Mouse (Mus musculus): ENCODE data around the gene Eif4e3. TPM values are rescaled to one million over a fixed set of nuclear protein-coding genes. Genes with fewer than 3 reads are reported as not detected.

Eif4e3 gene
- polyA plus RNA-seq, 1 experiment from 2014 or later: 15.1 TPM

DNA sequence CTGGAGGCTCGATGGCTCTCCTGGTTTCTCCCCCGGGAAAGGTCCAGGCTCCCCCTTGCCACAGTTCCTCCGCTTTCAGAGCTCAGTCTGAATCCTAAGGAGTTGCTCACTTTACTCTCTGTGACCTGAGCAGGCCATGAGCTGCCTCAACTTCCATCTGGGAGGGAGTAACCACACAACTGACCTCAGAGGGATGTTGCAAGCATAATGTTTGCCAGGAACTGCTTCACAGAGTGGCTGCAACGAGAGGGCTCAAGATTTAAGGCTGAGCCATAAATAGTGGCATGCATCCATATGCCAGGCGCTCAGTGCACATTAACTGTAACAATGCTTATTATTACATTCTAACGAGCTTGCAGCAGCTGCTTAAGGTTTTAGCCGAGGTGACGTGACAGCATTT, 29.8 kb downstream of the Eif4e3 start:
- DNase-seq (ENCODE audit: low spot score): no peak
- no peak overlapping the region for H3K9ac ChIP-seq (ENCODE audit: low read depth, low read length)
- no peak overlapping the region for H3K27ac ChIP-seq (ENCODE audit: low read depth, low read length)
- no peaks in the 10 kb centered on the region for H3K36me3 ChIP-seq (ENCODE audit: control insufficient read depth, insufficient read depth, low read length)
- H3K4me1 ChIP-seq (replicated peaks; ENCODE audit: control insufficient read depth, insufficient read depth, low read length): 0 out of 2 replicates have a peak, but pooled peaks cover 2% of the 10 kb centered on the region
- WGBS: 79% methylated on average over 8 of the region's 8 CpGs
- no peak for ATAC-seq (ENCODE audit: low FRiP score)
- H3K4me3 ChIP-seq (ENCODE audit: low read depth, low read length): no peak overlapping the region
- no peaks in the 10 kb centered on the region for H3K27me3 ChIP-seq (ENCODE audit: control insufficient read depth, insufficient read depth, low read length)
- H3K9me3 ChIP-seq (ENCODE audit: control insufficient read depth, low read length): no peaks in the 10 kb centered on the region
- no peak overlapping the region for H3K4me2 ChIP-seq (replicated peaks; ENCODE audit: low read depth, low read length)

DNA sequence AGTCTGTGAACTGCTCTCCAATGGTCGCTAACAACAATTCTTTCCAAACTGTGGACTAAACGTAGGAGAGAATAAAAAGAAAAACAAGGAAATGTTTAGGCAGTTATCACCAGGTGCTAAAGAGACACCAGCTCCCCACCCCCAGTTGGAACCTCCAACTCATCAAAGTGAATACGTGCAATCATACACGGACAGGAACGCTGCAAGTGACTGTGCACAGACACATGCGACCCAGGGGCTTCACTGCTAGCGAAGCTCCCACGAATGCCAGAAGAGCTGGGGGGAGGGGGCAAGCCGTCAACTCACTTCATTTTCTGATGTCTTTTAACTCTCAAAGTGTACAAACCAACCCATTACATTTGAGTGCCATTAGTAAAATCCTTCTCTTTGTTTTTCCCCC, 30.4 kb downstream of the Eif4e3 start:
- WGBS: 65% methylated on average over 9 of the region's 9 CpGs

DNA sequence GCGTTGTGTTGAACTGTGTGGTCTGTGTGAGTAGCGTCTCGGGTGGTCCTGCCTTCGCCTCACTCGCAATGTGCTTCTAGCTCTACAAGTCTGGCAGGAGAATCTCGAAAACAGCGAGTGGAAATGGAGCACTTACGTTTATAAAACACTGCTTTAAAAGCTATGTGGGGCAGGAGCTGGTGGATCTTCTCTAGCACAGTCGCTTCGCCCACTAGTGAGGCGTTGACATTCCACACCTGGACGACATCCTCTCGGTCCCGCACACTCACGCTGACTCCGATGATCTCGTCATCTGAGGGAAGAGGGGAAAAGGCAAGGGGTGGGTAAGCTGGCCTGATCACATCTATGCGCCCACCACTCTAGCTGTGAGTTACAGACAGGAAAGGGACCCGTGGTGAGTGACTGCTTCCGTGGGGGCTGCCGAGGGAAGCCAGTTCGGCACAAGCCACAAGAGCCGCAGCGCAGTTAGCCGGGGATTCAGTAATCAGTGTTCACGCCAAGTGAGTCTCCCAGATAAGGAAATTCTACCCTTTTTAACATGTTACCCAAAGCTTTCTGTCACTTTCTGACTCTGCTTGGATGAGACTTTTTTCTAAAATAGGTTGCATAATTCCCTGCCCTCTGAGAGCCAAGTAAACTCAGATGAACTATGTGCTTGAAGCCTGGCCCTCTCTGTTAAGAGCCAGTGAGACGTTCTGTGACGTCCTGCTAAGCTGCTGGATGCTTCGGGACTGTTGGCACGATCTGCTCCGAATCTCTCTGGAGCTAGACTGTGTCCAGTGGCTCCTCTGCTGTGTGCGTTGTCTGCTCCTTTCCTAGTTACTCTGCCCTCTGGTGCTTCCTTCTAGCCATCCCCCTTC, 34.2 kb downstream of the Eif4e3 start:
- H3K27ac ChIP-seq (ENCODE audit: low read depth, low read length): no peak overlapping the region
- 88% methylated on average over 32 of the region's 32 CpGs for WGBS
- H3K4me3 ChIP-seq (ENCODE audit: low read depth, low read length): no peak overlapping the region
- H3K27me3 ChIP-seq (ENCODE audit: control insufficient read depth, insufficient read depth, low read length): no peaks in the 10 kb centered on the region
- no peak overlapping the region for H3K9ac ChIP-seq (ENCODE audit: low read depth, low read length)
- no peak overlapping the region for H3K4me2 ChIP-seq (replicated peaks; ENCODE audit: low read depth, low read length)
- 0 out of 2 replicates have a peak, but pooled peaks cover 2% of the 10 kb centered on the region for H3K4me1 ChIP-seq (replicated peaks; ENCODE audit: control insufficient read depth, insufficient read depth, low read length)
- DNase-seq (ENCODE audit: low spot score) (no peak), ATAC-seq (ENCODE audit: low FRiP score) (no peak)
- no peaks in the 10 kb centered on the region for H3K36me3 ChIP-seq (ENCODE audit: control insufficient read depth, insufficient read depth, low read length)
- H3K9me3 ChIP-seq (ENCODE audit: control insufficient read depth, low read length): no peaks in the 10 kb centered on the region

More for the DNA sequence above, 30.4 kb downstream of the Eif4e3 start:
- H3K36me3 ChIP-seq (ENCODE audit: control insufficient read depth, insufficient read depth, low read length): no peaks in the 10 kb centered on the region
- H3K27me3 ChIP-seq (ENCODE audit: control insufficient read depth, insufficient read depth, low read length): no peaks in the 10 kb centered on the region
- H3K4me1 ChIP-seq (replicated peaks; ENCODE audit: control insufficient read depth, insufficient read depth, low read length): 0 out of 2 replicates have a peak, but pooled peaks cover 2% of the 10 kb centered on the region
- no peaks in the 10 kb centered on the region for H3K9me3 ChIP-seq (ENCODE audit: control insufficient read depth, low read length)
- no peak overlapping the region for H3K4me3 ChIP-seq (ENCODE audit: low read depth, low read length)
- DNase-seq (ENCODE audit: low spot score) (no peak), ATAC-seq (ENCODE audit: low FRiP score) (no peak)
- H3K4me2 ChIP-seq (replicated peaks; ENCODE audit: low read depth, low read length): no peak overlapping the region
- H3K9ac ChIP-seq (ENCODE audit: low read depth, low read length): no peak overlapping the region
- no peak overlapping the region for H3K27ac ChIP-seq (ENCODE audit: low read depth, low read length)

DNA sequence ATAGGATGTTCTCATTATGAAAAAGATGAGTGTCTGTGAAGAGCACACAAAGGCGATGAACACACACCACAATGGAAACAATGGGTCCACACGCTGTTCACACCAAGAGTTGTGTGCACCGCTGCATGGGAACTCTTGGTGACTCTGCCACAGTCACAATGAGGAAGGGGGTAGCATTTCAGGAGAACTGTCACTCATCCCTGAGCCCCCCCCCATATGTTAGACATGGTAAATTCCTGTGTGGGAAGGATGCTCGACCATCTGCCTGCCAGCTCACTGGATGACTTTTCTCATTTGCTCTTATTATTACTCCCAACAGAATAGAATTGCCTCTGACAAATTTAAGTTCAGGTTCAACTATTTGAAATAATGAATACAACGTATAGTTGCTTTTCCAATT, 34.9 kb downstream of the Eif4e3 start:
- H3K4me2 ChIP-seq (replicated peaks; ENCODE audit: low read depth, low read length): no peak overlapping the region
- H3K27ac ChIP-seq (ENCODE audit: low read depth, low read length): no peak overlapping the region
- H3K36me3 ChIP-seq (ENCODE audit: control insufficient read depth, insufficient read depth, low read length): no peaks in the 10 kb centered on the region
- H3K9me3 ChIP-seq (ENCODE audit: control insufficient read depth, low read length): no peaks in the 10 kb centered on the region
- no peak overlapping the region for H3K4me3 ChIP-seq (ENCODE audit: low read depth, low read length)
- WGBS: 74% methylated on average over 5 of the region's 5 CpGs
- no peak for ATAC-seq (ENCODE audit: low FRiP score)
- H3K4me1 ChIP-seq (replicated peaks; ENCODE audit: control insufficient read depth, insufficient read depth, low read length): 0 out of 2 replicates have a peak, but pooled peaks cover 2% of the 10 kb centered on the region
- no peak for DNase-seq (ENCODE audit: low spot score)
- H3K27me3 ChIP-seq (ENCODE audit: control insufficient read depth, insufficient read depth, low read length): no peaks in the 10 kb centered on the region
- H3K9ac ChIP-seq (ENCODE audit: low read depth, low read length): no peak overlapping the region

DNA sequence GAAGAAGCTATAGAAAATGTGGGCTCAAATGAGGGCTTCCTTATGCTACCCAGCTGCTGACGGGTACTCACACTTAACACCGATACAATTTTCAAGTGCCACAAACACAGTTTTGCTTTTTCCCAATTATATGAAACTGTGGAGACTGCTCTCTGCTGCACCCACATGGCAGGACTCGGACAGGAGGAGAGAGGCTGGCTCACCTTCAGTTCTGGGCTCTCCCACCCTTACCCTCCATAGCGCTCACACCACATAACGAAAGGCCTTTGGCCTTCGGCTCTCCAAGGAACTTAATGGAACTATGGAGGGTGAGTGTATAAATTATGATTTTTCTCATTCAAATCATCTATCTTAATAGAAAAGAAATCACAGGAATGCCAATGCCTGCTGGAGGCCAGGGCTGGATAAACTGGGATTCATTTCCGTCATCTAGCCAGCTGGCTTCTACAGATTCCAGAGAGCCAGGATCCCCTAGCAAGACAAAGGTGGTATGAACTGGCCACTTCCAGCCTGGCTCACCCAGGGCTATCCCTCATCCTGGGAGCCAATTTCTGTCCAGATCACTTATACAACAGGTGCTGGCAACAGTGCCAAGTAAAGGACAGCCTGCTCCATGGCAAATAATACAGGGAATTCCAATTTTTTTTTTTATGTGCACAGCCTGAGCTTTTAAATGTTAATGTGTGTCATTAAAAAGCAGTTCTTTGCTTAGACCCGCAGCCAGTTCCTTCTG, 36.7 kb downstream of the Eif4e3 start:
- ATAC-seq (ENCODE audit: low FRiP score): no peak
- no peak overlapping the region for H3K4me3 ChIP-seq (ENCODE audit: low read depth, low read length)
- WGBS: 83% methylated on average over 8 of the region's 8 CpGs

DNA sequence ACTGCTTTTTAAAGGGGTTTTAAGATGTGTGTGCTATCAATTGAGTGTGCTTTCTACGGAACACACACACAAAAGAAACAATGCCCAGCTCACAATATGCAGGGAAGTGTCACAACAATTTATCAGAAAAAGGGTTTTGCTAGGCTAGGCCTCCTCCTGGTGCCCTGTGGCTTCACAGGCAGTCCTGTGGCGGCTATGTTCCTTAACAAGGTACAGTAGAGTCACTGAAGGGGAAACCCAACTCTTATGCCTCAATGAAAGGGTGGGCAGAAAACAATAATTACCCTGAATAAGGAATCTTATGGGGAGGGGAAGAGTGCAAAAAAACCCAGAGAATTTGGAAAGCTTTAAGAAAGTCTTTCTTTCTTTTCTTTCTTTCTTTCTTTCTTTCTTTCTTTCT, 40.2 kb downstream of the Eif4e3 start:
- Histone ChIP-seq H3K27me3 (ENCODE audit: control insufficient read depth, insufficient read depth, low read length) (no peaks in the 10 kb centered on the region), H3K27ac (ENCODE audit: low read depth, low read length) (no peak overlapping the region), H3K4me2 (replicated peaks; ENCODE audit: low read depth, low read length) (no peak overlapping the region), H3K9me3 (ENCODE audit: control insufficient read depth, low read length) (no peaks in the 10 kb centered on the region), H3K4me3 (ENCODE audit: low read depth, low read length) (no peak overlapping the region), H3K9ac (ENCODE audit: low read depth, low read length) (no peak overlapping the region), H3K36me3 (ENCODE audit: control insufficient read depth, insufficient read depth, low read length) (no peaks in the 10 kb centered on the region), H3K4me1 (replicated peaks; ENCODE audit: control insufficient read depth, insufficient read depth, low read length) (peaks cover 3% of the 10 kb centered on the region; the same call in 1 of the 2 replicates)
- no peak for ATAC-seq (ENCODE audit: low FRiP score)
- DNase-seq (ENCODE audit: low spot score): no peak
- WGBS: 34% methylated on average over 2 of the region's 2 CpGs

More for the DNA sequence above, 36.7 kb downstream of the Eif4e3 start:
- no peak overlapping the region for H3K4me2 ChIP-seq (replicated peaks; ENCODE audit: low read depth, low read length)
- no peak overlapping the region for H3K9ac ChIP-seq (ENCODE audit: low read depth, low read length)
- no peak overlapping the region for H3K27ac ChIP-seq (ENCODE audit: low read depth, low read length)
- DNase-seq (ENCODE audit: low spot score): no peak
- peaks cover 5% of the 10 kb centered on the region; the same call in 1 of the 2 replicates for H3K4me1 ChIP-seq (replicated peaks; ENCODE audit: control insufficient read depth, insufficient read depth, low read length)
- no peaks in the 10 kb centered on the region for H3K9me3 ChIP-seq (ENCODE audit: control insufficient read depth, low read length)
- no peaks in the 10 kb centered on the region for H3K36me3 ChIP-seq (ENCODE audit: control insufficient read depth, insufficient read depth, low read length)
- H3K27me3 ChIP-seq (ENCODE audit: control insufficient read depth, insufficient read depth, low read length): no peaks in the 10 kb centered on the region

DNA sequence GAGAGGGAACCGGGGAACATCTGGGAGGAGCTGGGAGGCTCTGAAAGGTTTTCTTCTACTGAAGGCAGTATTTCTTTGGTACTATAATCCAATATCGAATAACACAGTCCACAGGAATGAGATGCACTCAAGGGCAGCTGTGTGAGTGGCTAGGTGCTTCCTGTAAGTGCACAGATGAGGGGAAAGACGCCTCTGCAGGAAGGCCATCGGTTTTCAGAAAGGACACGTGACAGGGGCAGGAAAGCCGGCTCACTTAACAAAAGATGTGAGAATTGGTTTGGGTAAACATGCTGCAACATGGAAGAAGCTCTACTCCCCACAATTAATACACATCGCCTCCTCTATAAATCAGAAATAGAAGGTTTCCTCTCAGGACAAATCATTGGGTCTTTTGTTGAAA, 40.8 kb downstream of the Eif4e3 start:
- no peak for DNase-seq (ENCODE audit: low spot score)
- no peak overlapping the region for H3K4me3 ChIP-seq (ENCODE audit: low read depth, low read length)
- H3K36me3 ChIP-seq (ENCODE audit: control insufficient read depth, insufficient read depth, low read length): no peaks in the 10 kb centered on the region
- H3K27ac ChIP-seq (ENCODE audit: low read depth, low read length): no peak overlapping the region
- no peak overlapping the region for H3K9ac ChIP-seq (ENCODE audit: low read depth, low read length)
- WGBS: 30% methylated on average over 7 of the region's 7 CpGs
- H3K27me3 ChIP-seq (ENCODE audit: control insufficient read depth, insufficient read depth, low read length): no peaks in the 10 kb centered on the region
- ATAC-seq (ENCODE audit: low FRiP score): no peak
- H3K4me2 ChIP-seq (replicated peaks; ENCODE audit: low read depth, low read length): no peak overlapping the region
- H3K4me1 ChIP-seq (replicated peaks; ENCODE audit: control insufficient read depth, insufficient read depth, low read length): peaks cover 3% of the 10 kb centered on the region; the same call in 1 of the 2 replicates
- H3K9me3 ChIP-seq (ENCODE audit: control insufficient read depth, low read length): no peaks in the 10 kb centered on the region

DNA sequence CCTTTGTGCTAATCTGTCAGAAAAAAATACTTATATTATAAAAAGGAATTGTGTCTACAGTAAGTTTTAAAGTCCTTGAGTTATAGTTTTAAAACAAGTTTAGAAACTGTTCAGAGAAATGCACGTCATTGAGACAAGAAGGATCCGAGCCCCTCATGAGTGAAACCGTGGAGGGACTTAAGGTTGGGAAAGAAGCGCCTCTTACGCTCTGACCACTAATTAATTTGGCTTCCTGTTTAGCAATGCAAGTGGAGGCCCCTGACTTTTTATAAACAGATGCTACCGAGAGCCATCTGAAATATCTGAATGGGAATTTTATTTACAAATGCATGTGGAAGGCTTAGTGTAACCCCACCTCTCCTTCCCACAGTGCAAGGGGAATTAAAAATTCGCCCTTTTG, 41.3 kb downstream of the Eif4e3 start:
- H3K4me3 ChIP-seq (ENCODE audit: low read depth, low read length): no peak overlapping the region
- H3K4me2 ChIP-seq (replicated peaks; ENCODE audit: low read depth, low read length): no peak overlapping the region
- H3K27ac ChIP-seq (ENCODE audit: low read depth, low read length): no peak overlapping the region
- no peak overlapping the region for H3K9ac ChIP-seq (ENCODE audit: low read depth, low read length)
- no peaks in the 10 kb centered on the region for H3K36me3 ChIP-seq (ENCODE audit: control insufficient read depth, insufficient read depth, low read length)
- DNase-seq (ENCODE audit: low spot score) (no peak), ATAC-seq (ENCODE audit: low FRiP score) (no peak)
- H3K4me1 ChIP-seq (replicated peaks; ENCODE audit: control insufficient read depth, insufficient read depth, low read length): peaks cover 3% of the 10 kb centered on the region; the same call in 1 of the 2 replicates
- H3K9me3 ChIP-seq (ENCODE audit: control insufficient read depth, low read length): no peaks in the 10 kb centered on the region
- 52% methylated on average over 7 of the region's 7 CpGs for WGBS
- H3K27me3 ChIP-seq (ENCODE audit: control insufficient read depth, insufficient read depth, low read length): no peaks in the 10 kb centered on the region
